Mouse (Mus musculus) c-Kit-negative CD71-positive TER-119-positive erythroid progenitor cells, embryonic 14.5 days (primary cell): ENCODE data around the gene Ankrd27.
A peak's percentile ranks its signal among the peaks of the same experiment; 100 is the strongest.

ENCODE experiments used
- DNase-seq: peaks from one replicate; pipeline ENCODE4 v3.0.0-alpha.2; 2013; ENCODE audit warnings: low read depth, low spot score

Gene Ankrd27

DNA sequence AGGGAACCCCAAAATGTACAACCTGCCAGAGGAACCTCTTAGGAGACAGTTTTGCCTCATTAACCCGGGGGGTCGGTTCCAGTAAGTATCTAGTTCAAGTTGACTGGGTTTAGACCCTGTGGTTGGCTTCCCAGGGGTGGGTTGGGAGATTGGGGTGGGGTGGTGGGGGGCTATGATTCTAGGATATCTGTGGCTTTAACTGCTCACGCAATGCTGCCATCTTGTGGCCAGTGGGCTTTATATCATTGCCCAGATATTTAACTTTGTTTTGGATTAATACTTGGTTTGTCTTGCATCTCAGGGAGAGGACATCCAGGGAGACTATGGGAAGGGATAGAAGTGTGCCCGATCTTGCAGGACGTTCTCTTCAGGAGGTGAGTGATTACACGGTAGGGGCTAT lies 50.2 kb downstream of the Ankrd27 start:
- no peak for DNase-seq

DNA sequence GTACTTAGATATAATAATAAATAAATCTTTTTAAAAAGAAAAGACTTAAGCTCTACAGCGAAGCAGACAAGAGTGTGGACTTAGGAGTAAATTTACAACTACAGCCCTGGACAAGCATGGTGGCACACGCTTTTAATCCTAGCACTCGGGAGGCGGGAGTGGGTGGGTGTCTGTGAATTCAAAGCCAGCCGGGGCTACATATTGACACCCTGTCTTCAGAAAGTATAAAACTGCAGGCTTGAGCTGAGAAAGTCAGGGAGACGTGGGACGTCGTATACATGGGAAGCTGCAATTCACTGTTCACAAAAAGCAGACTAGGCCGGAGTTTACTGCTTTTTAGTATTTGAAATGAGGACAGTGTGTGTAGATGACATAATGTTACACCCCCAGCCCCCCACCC lies 50.8 kb downstream of the Ankrd27 start:
- no peak for DNase-seq

DNA sequence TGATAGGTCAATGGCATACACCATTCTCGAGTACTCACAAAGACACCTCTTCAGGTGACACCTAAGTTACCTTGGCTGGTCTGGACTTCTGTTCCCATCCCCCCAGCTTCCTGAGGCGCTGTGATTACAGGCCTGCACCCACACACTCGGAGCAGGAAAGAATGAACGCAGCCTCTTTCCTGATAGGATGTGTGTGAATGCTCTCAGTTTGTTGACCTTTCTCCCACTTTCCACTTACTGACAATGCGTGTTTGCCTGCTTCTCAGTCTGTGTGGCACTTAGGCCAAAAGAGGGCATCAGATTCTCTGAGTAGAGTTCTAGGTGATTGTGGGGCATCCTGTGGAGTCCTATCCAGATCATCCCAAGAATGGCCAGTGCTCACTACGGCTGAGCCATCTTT lies 54.0 kb downstream of the Ankrd27 start:
- no peak for DNase-seq

DNA sequence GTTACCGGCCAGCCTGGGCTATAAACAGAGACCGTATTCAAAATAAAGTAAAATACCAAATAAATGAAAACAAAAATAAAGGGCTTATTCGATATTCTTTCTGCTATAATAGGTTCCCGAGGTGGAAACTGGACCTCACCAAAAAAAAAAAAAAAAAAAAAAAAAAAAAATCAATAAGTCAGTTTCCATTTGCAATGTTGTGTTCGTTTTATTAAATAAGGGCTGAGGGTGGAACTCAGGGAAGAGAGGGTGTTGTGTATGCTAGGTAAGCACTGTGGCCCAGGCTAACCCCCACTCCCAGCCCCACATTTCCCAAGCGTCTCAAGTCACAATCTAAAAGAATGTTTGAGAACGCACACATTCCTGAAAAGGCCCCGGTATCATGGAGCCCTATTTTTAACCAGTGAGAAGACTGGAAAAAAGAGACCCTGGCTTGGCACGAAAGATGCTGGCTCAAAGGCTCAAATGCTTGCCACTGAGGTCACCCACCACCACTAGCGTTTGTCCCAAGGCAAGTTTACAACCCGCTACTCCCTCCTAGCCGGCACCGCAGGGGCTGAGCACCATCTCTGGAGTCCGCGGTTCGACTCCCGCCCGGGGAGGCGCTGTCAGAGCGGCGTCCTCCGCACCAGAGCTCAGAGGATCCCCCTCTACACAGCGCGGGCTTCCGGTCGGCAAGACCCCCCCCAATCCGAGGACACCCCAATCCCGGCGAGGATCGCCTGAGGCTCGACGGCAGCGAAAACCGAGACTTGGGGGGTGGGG lies 60.5 kb downstream of the Ankrd27 start:
- DNase-seq, result no peak

DNA sequence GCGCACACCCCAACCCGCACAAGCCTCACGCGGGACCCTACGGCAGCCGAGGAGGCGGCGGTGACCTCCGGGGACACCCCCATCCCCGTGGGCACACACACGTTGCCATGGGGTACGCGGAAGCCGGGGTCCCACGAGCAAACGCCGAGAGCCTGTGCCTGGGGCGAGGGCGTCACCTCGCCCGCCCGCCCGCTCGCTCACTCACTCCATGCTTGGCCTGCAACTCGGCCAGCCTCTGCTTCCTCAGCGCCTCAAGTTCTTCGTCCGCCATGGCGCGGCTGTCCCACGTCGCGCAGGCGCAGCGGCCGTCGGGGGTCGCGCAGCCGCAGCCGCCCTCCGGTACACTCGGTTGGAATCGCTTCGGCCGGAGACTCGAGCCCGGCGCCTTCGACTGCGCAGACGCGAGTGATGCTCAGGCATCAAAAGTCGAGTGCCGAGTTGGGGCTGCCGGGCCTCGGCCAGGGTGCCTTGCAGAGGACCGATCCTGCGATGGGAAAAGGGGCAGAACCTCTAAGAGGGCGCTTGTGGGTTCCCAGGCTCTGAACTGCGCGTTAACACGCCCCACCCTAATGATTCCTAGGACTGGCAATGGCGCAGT lies 61.2 kb downstream of the Ankrd27 start, which contains the start of gene Pdcd5:
Pdcd5 (minus strand) TSS at position 421 of the 598 bp plus-strand sequence.
- DNase-seq, result peak; percentile 80

DNA sequence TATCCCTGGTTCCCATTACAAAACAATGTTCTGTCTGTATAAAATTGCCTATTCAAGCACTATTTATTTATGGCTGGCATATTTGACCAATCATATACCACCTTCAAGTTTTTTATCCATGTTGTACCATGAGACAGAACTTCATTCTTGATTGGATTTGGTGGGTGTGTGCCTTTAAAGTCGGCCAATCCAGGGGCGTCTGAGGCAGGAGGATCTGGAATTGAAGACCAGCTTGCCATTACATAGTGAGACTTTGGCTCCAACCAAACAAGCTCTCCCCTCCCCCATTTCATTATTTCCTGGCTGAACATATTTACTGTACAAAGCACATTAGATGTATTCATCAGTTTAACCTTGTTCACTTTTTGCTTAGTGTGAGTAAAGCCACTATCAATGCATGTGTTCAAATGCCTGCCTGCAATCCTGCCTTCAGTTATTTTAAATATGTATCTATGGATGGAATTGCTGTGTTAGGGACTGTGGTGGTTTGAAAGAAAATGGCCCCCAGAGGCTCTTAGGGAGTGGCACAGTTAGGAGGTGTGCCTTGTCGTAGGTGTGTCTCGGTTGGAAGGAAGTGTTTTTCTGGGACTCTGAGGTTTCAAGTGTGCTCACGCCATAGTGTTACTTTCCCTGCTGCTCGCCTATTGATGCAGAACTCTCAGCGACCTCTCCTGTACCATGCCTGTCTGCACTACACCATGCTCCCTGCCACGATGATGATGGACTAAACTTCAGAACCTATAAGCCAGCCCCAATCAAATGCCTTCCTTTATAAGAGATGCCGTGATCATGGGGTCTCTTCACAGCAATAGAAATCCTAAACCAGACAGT lies 62.4 kb downstream of the Ankrd27 start:
- no peak for DNase-seq

DNA sequence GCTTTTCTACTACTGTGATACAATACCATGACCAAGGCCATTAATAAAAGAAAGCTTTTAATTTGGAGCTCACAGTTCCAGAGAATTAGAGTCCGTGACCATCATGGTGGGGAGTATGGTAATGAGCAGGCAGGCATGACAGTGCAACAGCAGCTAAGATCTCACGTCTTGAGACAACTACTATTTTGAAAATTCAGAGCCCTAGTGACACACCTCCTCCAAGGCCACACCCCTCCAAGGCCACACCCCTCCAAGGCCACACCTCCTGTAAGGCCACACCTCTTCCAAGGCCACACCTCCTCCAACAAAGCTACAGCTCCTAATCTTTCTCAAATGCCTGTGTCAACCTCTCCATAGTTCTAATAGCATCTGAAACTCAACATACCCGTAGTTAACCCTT lies 63.0 kb downstream of the Ankrd27 start:
- peak; percentile 62 for DNase-seq

DNA sequence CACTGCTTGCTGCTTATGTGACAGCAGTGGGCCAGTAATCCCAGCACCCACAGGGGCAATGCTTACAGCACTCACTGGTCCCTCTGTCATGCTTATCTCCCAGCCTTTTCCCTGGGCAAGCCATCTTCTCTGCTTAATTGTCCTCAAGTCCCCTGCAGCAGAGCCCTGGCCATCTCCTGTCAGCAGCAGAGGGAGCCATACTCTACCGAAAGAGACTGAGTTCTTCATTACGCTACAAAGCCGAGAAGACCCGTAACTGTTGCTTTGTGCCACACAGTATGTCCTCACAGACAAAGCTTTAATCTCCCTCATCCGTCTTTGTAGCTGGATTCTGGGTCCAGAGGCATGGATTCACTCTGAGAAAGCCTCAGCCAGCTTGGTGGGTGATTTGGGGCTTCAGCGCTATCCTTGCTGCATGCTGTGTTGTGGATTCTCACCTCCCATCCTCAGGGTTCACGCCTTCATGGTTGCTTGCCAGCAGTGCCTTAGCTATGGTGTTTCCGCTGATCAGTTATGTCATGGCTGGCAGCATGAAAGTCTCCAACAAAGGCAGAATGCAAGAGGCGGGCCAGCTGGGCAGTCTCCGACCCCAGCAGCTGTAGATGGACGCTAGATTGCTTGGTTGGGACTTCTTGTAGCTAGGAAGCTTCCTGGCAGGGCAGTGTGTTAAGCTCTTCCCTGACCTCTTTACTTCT lies 64.8 kb downstream of the Ankrd27 start:
- no peak for DNase-seq

DNA sequence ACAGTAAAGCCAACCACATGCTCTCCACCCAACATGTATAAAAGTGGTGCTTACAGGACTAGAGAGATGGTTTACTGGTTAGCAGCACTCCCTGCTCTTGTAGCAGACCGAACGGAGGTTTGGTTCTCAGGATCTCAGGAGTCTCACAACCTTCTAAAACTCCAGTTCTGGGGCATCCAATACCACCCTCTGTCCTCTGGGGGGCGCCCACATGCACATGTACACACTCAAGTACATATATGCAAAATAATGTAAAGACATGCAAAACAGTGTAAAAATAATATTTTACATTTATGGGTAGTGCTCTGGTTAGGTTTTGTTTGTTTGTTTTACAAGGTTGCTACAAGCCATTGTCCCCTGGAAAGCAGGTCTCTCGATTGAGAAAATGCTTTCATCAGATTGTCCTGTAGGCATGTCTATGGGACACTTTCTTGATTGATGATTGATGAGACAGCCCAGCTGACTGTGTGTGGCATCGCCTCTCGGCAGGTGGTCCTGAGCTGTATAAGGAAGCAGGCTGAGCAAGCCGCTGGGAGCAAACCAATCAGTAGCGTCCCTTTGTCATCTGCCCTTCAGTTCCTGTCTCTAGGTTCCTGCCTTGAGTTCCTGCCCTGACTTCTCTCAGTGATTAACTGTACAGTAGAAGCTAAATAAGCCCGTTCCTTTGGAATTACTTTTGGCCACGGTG lies 65.7 kb downstream of the Ankrd27 start:
- DNase-seq, result no peak

DNA sequence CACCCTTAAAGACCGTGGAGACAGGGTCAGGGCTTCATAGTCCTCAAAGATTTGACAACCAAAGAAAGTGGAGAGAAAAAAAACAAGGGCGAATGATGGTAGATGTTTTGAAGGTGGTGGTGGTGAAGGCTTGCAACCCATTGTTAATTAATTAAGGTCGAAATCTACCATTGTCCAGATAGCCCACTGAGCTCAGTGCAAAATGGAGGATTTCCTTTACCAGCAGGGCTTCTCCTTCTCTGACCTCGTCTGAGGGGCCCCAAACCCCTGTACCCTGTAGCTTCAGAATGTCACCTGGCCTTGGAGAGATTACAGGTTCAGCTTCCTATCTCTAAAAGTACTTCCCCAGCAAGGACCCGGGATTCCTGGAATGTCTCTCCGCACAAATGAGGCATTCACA lies 71.8 kb downstream of the Ankrd27 start:
- no peak for DNase-seq

DNA sequence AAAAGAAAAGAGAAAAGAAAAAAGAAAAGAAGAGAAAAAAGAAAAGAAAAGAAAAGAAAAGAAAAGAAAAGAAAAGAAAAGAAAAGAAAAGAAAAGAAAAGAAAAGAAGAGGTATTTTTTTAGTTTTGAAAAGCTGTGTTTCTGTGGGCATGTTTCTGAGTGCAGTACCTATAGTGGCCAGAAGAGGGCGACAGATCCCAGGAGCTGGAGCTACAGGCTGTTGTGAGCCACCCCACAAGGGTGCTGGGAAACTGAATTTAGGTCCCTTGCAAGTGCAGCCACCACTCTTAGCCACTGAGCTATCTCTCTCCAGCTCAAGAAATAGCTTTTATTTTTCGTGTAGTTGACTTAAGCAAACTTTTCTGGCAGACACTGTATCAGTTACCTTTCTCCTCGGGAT lies 73.1 kb downstream of the Ankrd27 start:
- DNase-seq, result no peak

DNA sequence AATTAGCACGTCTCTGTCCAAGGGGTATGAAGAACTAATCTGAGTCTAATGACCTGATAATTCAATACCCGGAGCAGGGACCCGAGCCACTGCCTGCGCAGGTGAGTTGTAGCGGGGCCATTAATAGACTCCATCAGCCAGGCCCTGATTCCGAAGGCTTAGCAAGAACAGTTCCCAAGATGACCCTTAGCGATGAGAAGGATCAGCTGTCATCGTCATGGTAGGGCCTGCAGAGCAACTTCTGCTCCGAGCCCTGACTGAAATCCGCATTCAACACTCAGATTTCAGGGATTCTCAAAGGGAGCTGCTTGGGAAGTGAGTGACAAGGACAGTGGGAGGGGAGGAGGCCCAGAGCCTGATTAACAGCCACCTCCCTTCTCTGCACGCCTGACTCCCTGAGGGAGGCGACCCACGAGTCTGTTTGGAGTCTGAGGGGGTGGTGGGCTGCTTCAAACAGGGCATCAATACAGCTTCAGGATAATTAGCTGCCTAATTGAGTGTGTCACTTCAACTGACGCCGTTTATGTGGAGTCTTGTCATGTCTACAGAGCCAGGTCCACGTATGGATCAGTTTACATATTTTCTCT lies 77.8 kb downstream of the Ankrd27 start:
- DNase-seq, result no peak

DNA sequence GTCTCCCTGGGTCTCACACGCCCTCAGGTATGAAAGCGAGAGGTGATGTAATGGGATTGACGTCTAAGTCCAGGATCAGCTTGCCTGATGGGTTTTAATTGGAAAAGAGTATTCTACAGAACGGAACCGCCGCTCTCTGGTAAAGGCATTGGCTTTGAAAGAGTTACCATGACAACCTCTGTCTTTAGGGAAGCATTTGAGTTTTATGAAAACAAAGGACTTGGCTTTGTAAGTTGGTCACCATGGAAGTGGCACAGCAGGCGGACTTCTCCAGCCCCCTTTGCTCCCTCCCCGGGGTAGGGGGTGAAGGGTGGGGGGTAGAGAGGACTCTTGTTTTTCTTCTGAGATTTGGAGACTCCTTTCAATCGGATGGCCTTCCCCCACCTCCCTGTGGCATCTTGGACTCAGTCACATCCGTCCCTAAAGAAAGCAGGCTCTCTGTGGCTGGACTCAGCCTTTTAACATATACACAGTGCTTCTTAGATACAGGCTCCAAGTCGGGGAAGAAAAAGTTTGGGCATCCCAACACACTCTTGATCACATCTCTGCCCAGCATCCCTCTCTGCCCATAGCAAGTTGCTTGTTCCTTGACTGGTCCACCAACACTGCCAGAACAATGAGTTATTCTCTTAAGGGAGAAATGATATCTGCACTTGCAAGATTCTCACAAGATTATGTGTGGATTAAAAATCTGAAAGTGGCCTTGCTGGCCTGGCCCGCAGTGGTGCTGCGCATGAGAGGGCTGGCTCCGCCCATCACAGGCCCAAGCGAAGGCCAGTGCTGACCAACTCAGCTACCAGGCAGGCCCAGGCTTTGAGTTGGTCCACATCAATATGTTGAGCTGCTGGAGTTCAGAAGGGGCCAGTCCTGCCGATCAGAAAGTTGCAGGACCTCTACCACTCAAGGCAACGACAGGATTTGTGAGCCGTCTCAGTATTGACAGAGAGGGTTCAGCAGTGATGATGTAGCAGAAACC lies 82.3 kb downstream of the Ankrd27 start:
- DNase-seq, result no peak

DNA sequence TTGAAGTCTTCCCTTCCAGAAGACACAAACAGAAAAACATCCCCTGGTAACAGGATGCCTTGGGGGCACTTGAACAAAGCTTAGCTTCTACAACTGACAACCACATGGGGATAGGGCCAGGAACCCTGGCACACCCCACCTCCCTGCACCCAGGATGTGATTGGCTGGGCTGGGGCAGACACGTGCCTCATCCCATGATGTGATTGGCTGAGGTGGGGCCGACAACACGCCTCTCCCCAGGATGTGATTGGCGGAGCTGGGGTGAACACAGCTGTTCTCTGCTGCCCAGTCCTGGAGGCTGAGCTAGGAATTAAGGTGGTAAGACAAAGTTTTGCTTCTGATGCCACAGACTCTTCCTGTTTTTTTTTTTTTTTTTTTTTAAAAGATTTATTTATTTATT lies 92.9 kb downstream of the Ankrd27 start:
- no peak for DNase-seq

DNA sequence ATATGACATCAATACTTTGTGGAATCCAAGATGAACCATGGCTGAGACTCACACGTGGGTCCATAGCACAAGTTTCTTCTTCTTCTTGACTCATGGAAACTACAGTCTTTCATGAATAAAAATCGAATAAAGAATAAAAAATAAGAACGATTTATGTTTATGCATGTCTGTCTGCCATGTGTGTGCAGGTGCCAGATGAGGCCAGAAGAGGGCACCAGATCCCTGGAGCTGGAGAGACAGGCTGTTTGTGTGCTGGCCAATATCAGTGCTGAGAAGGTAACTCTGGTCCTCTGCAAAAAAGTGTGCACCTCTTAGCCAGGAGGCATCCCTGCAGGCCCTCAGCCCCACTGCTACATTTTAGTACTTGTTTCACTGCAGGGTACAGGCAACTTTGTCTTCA lies 95.5 kb downstream of the Ankrd27 start:
- no peak for DNase-seq

DNA sequence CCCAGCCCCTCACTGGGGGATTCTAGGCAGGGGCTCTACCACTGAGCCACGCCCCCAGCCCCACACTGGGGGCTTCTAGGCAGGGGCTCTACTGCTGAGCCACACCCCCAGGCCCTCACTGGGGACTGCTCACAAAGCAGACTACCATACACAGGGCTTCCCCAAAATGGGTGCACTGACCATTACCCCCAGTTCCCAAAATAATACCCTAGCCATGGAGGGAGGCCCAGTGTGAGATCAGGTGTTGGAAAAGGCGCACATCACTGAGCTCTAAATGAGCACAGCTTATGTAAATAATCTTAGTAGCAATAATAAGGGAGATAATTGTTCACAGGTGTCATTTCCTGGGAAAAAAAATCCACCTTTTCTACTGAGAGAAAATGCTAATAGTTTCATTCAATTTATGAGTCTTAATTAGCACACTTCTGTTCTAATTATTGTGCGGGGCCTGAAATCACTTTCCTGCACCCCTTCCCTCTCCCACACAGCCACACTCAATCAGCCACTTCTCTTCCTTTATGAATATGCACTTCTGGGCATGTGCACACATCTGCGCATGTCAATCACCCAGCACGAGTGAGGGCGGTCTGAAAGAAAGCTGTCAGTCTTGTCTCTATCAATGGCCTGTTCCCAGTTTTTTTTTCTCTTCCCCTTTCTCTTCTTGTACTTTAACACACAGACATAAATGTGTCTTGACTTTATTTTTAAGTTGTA lies 97.5 kb downstream of the Ankrd27 start:
- DNase-seq, result no peak

DNA sequence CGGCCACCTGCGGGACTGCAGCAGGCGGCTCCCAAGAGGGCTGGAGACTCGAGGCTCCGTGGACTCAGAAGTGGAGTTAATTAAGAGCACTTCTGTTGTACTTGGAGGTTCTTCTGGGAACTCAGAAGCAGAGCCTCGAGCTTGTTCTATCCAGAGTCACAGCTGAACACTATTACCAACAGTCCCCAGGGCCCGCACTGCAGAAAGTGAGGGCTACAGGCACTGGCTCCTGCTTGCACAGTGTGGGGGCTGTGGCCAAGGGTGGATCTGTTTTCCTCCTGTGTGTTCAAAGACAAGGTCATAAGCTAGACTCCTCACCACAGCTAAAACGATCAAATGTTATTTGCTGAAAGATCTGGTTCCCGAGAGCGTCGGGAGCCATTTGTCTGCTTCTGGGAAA lies 100.2 kb downstream of the Ankrd27 start:
- no peak for DNase-seq

DNA sequence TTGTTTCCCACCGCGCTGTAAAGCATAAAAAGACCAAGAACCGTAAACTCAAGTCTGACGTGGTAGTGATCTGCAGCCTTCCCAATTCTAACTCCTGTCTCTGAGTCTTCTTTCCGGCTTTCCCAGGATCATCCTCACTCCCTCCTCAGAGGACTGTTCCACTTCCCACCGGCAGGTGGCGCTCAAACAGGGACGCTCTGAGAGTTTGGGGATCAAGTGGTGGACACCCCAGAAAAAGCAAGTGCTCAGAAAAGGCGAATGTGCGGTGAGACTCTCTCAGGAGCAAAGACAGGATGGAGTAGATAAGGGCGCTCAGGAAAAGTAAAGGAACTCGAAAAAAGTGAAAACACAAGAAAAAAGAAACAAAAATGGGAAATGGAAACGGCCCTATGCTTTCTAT lies 100.7 kb downstream of the Ankrd27 start:
- peak; percentile 11 for DNase-seq

DNA sequence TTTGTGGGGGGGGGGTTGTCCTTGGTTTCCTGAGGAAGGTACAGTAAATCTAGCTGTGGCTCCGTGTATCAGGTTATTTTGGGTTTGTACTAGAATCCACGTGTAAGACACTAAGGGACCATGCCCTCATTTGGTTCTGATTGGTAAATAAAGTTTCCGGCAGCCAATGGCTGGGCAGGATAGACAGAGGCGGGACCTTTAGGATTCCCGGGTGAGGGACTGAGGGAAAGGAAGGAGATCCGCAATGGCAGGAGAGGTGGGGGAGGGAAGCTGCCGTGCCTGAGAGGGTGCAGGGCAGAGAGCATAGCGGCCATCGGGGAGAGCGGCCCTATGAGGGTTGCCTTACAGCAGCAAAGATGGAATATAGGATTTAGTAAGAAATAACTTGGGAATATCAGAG lies 101.2 kb downstream of the Ankrd27 start:
- DNase-seq, result no peak
